Mouse (Mus musculus) limb, embryonic 15.5 days (tissue): ENCODE data around the gene Spata13. TPM values are rescaled to one million over a fixed set of nuclear protein-coding genes. Genes with fewer than 3 reads are reported as not detected.
A peak's percentile ranks its signal among the peaks of the same experiment; 100 is the strongest.

Experiments
- ATAC-seq: fragments of 200-750 bp; cut with Nextera tagmentation; 2 replicates; pipeline ENCODE4 v1.8.0; 2017; ENCODE audit warnings: low read depth, moderate TSS enrichment; ENCODE audit not compliant: insufficient number of reproducible peaks, low FRiP score, low TSS enrichment
- H3K27ac ChIP-seq: fragments of 300-500 bp; sonication (generic); 2 replicates; pipeline ENCODE4 v1.5.1; 2015; ENCODE audit warnings: moderate library complexity, mild to moderate bottlenecking, inconsistent platforms
- H3K27me3 ChIP-seq: fragments of 300-500 bp; sonication (generic); 2 replicates; pipeline ENCODE4 v1.6.1; 2015; ENCODE audit warnings: inconsistent platforms
- H3K36me3 ChIP-seq: fragments of 300-500 bp; sonication (generic); 2 replicates; pipeline ENCODE4 v1.6.1; 2015; ENCODE audit warnings: inconsistent platforms
- H3K4me1 ChIP-seq: fragments of 300-500 bp; sonication (generic); 2 replicates; pipeline ENCODE4 v1.6.1; 2015; ENCODE audit warnings: inconsistent platforms
- H3K4me2 ChIP-seq: fragments of 300-500 bp; sonication (generic); 2 replicates; pipeline ENCODE4 v1.6.1; 2015; ENCODE audit warnings: mild to moderate bottlenecking, inconsistent platforms
- H3K4me3 ChIP-seq: fragments of 300-500 bp; sonication (generic); 2 replicates; pipeline ENCODE4 v1.5.1; 2015; ENCODE audit warnings: mild to moderate bottlenecking, inconsistent platforms
- H3K9ac ChIP-seq: fragments of 300-500 bp; sonication (generic); 2 replicates; pipeline ENCODE4 v1.6.1; 2015; ENCODE audit warnings: inconsistent platforms
- H3K9me3 ChIP-seq: fragments of 300-500 bp; sonication (generic); 2 replicates; pipeline ENCODE4 v1.6.1; 2016; ENCODE audit warnings: inconsistent platforms
- WGBS: fragments of 180-500 bp; shearing (Covaris S2); methylation state at CpG from one replicate; pipeline ENCODE4 v1.1.7; 2015; 5-methylcytosine and 5-hydroxymethylcytosine counted together
- polyA plus RNA-seq: library from polyadenylated mRNA; unstranded; fragments of >200 nt; fragmentation: Nextera tagmentation; extraction: Ambion mirVana; gene quantifications from 2 replicates; pipeline ENCODE4 v1.2.1, GENCODE M21; 2015

Spata13 gene
- polyA plus RNA-seq, 1 experiment from 2014 or later, result 10.0 TPM

- no peak overlapping the region for H3K4me2 ChIP-seq
- WGBS, result 78% methylated on average over 11 of the region's 11 CpGs
These were observed 52.9 kb downstream of the Spata13 start for GRCm38 (mm10) chr14:60686733-60687132.

GRCm38 (mm10) chr14:60687241-60687640 is 53.4 kb downstream of the Spata13 start:
- no peak for ATAC-seq
- H3K4me2 ChIP-seq, result no peak overlapping the region
- H3K4me1 ChIP-seq, result no peaks in the 10 kb centered on the region
- H3K9ac ChIP-seq, result no peak overlapping the region
- H3K27me3 ChIP-seq, result peaks cover 7% of the 10 kb centered on the region; the same call in 1 of the 2 replicates
- H3K4me3 ChIP-seq, result no peak overlapping the region
- no peak overlapping the region for H3K27ac ChIP-seq
- no peaks in the 10 kb centered on the region for H3K9me3 ChIP-seq
- H3K36me3 ChIP-seq, result no peaks in the 10 kb centered on the region
- 32% methylated on average over 7 of the region's 7 CpGs for WGBS

More at GRCm38 (mm10) chr14:60686733-60687132, 52.9 kb downstream of the Spata13 start:
- Histone ChIP-seq H3K9me3 (no peaks in the 10 kb centered on the region), H3K4me3 (no peak overlapping the region), H3K4me1 (no peaks in the 10 kb centered on the region), H3K36me3 (no peaks in the 10 kb centered on the region), H3K27me3 (peaks cover 6% of the 10 kb centered on the region; the same call in 1 of the 2 replicates), H3K27ac (no peak overlapping the region), H3K9ac (no peak overlapping the region)
- no peak for ATAC-seq

- no peak overlapping the region for H3K4me3 ChIP-seq
- peaks cover 7% of the 10 kb centered on the region; the same call in 1 of the 2 replicates for H3K27me3 ChIP-seq
- peaks cover 9% of the 10 kb centered on the region; the same call in 1 of the 2 replicates for H3K4me1 ChIP-seq
- H3K9ac ChIP-seq, result no peak overlapping the region
- no peaks in the 10 kb centered on the region for H3K9me3 ChIP-seq
- WGBS, result 44% methylated on average over 7 of the region's 7 CpGs
- no peak overlapping the region for H3K27ac ChIP-seq
- ATAC-seq, result no peak
- H3K4me2 ChIP-seq, result no peak overlapping the region
- H3K36me3 ChIP-seq, result no peaks in the 10 kb centered on the region
These were observed 54.9 kb downstream of the Spata13 start for GRCm38 (mm10) chr14:60688509-60689205.

DNA sequence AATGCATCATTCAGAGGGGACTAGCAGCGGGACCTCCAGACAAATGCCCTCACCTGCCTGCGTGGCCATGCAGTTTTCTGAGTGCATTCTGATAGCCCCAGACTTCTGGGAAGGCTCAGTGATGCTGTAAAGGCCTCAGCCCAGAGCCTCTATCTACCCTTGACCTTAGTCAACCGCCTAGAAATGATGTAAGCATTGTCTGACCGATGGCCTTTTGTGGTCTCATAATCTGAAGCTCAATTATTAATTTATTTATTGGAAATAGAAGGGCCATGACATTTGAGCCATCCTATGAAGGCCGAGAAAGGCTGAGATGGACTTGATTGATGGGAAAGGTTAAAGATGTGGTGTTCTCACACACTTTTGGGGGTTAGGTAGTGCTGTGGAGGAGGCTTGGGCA is 56.0 kb downstream of the Spata13 start:
- ATAC-seq, result no peak
- H3K27ac ChIP-seq, result no peak overlapping the region
- H3K27me3 ChIP-seq, result peaks cover 7% of the 10 kb centered on the region; the same call in 1 of the 2 replicates
- 86% methylated on average over 5 of the region's 5 CpGs for WGBS
- H3K9ac ChIP-seq, result no peak overlapping the region
- no peak overlapping the region for H3K4me3 ChIP-seq
- no peak overlapping the region for H3K4me2 ChIP-seq
- peaks cover 10% of the 10 kb centered on the region; the same call in 1 of the 2 replicates for H3K4me1 ChIP-seq
- no peaks in the 10 kb centered on the region for H3K9me3 ChIP-seq
- no peaks in the 10 kb centered on the region for H3K36me3 ChIP-seq

DNA sequence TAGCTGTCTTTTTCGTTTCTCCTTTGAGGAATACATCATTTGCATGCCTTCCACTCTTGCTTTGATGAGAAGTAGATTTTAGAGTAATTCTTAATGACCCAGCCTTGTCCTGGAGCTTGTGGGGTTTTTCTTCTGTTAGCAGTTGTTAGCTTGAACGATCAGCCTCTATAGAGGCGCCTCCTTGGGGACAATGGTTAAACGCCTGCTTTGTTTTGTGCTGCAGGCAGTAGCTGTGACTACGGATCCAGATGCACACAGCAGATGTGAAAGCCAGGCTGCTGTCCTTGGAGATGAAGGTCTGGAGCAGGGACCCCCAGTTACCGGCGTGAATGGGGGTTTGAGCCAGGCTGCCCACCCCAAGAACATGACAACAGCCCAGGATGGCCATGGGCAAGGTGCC is 56.8 kb downstream of the Spata13 start:
- Histone ChIP-seq H3K9ac (no peak overlapping the region), H3K27me3 (peaks cover 7% of the 10 kb centered on the region; the same call in 1 of the 2 replicates), H3K27ac (no peak overlapping the region), H3K4me1 (peaks cover 10% of the 10 kb centered on the region; the same call in 1 of the 2 replicates), H3K4me3 (no peak overlapping the region), H3K9me3 (no peaks in the 10 kb centered on the region), H3K4me2 (no peak overlapping the region), H3K36me3 (no peaks in the 10 kb centered on the region)
- no peak for ATAC-seq
- 82% methylated on average over 7 of the region's 7 CpGs for WGBS

GRCm38 (mm10) chr14:60693122-60693536 is 59.3 kb downstream of the Spata13 start:
- no peak overlapping the region for H3K27ac ChIP-seq

DNA sequence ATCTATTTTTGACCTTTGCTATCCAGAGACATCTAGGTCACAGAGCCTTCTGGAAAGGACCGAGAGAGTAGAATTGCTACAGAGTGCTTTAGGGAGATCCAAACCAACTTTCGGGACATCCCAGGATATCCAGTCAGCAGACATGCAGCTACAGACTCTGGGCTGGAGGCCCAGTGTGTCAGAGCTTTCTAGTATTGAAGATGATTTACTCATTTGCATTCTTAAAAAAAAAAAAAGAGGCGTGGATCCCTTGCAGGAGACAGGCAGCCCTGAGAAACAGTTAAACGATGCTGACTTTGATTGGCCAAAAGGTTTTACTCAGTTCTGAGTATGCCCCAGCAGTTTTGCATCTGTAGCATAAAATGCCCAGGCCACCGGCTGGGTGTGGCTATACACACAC is 59.9 kb downstream of the Spata13 start:
- H3K9me3 ChIP-seq, result no peaks in the 10 kb centered on the region
- 67% methylated on average over 5 of the region's 5 CpGs for WGBS
- H3K4me1 ChIP-seq, result peaks cover 10% of the 10 kb centered on the region; the same call in 1 of the 2 replicates
- 0 out of 2 replicates have a peak, but pooled peaks cover 3% of the 10 kb centered on the region for H3K27me3 ChIP-seq
- H3K4me3 ChIP-seq, result no peak overlapping the region
- no peaks in the 10 kb centered on the region for H3K36me3 ChIP-seq
- H3K9ac ChIP-seq, result no peak overlapping the region
- no peak for ATAC-seq
- no peak overlapping the region for H3K4me2 ChIP-seq
- H3K27ac ChIP-seq, result no peak overlapping the region

More at GRCm38 (mm10) chr14:60693122-60693536, 59.3 kb downstream of the Spata13 start:
- Histone ChIP-seq H3K9me3 (no peaks in the 10 kb centered on the region), H3K9ac (no peak overlapping the region), H3K4me1 (peaks cover 10% of the 10 kb centered on the region; the same call in 1 of the 2 replicates), H3K4me2 (no peak overlapping the region), H3K27me3 (0 out of 2 replicates have a peak, but pooled peaks cover 3% of the 10 kb centered on the region), H3K36me3 (no peaks in the 10 kb centered on the region), H3K4me3 (no peak overlapping the region)
- WGBS, result 28% methylated on average over 11 of the region's 11 CpGs
- no peak for ATAC-seq

- no peak overlapping the region for H3K9ac ChIP-seq
- H3K4me2 ChIP-seq, result no peak overlapping the region
- H3K9me3 ChIP-seq, result no peaks in the 10 kb centered on the region
- 61% methylated on average over 14 of the region's 14 CpGs for WGBS
- no peak overlapping the region for H3K27ac ChIP-seq
- H3K27me3 ChIP-seq, result 0 out of 2 replicates have a peak, but pooled peaks cover 3% of the 10 kb centered on the region
- peaks cover 10% of the 10 kb centered on the region; the same call in 1 of the 2 replicates for H3K4me1 ChIP-seq
- no peaks in the 10 kb centered on the region for H3K36me3 ChIP-seq
- no peak for ATAC-seq
- no peak overlapping the region for H3K4me3 ChIP-seq
These were observed 60.6 kb downstream of the Spata13 start for GRCm38 (mm10) chr14:60694215-60694997.

GRCm38 (mm10) chr14:60697351-60697750 is 63.5 kb downstream of the Spata13 start:
- no peak for ATAC-seq
- Histone ChIP-seq H3K9ac (no peak overlapping the region), H3K27me3 (no peaks in the 10 kb centered on the region), H3K4me2 (no peak overlapping the region), H3K9me3 (no peaks in the 10 kb centered on the region), H3K27ac (no peak overlapping the region), H3K36me3 (no peaks in the 10 kb centered on the region), H3K4me1 (peaks cover 10% of the 10 kb centered on the region; the same call in 1 of the 2 replicates), H3K4me3 (no peak overlapping the region)
- WGBS, result 87% methylated on average over 8 of the region's 8 CpGs

GRCm38 (mm10) chr14:60698980-60699379 is 65.2 kb downstream of the Spata13 start:
- Histone ChIP-seq H3K9me3 (no peaks in the 10 kb centered on the region), H3K27me3 (no peaks in the 10 kb centered on the region), H3K36me3 (no peaks in the 10 kb centered on the region), H3K9ac (no peak overlapping the region), H3K4me1 (peaks cover 8% of the 10 kb centered on the region), H3K4me2 (no peak overlapping the region), H3K27ac (no peak overlapping the region), H3K4me3 (no peak overlapping the region)
- no peak for ATAC-seq
- WGBS, result 78% methylated on average over 10 of the region's 10 CpGs

DNA sequence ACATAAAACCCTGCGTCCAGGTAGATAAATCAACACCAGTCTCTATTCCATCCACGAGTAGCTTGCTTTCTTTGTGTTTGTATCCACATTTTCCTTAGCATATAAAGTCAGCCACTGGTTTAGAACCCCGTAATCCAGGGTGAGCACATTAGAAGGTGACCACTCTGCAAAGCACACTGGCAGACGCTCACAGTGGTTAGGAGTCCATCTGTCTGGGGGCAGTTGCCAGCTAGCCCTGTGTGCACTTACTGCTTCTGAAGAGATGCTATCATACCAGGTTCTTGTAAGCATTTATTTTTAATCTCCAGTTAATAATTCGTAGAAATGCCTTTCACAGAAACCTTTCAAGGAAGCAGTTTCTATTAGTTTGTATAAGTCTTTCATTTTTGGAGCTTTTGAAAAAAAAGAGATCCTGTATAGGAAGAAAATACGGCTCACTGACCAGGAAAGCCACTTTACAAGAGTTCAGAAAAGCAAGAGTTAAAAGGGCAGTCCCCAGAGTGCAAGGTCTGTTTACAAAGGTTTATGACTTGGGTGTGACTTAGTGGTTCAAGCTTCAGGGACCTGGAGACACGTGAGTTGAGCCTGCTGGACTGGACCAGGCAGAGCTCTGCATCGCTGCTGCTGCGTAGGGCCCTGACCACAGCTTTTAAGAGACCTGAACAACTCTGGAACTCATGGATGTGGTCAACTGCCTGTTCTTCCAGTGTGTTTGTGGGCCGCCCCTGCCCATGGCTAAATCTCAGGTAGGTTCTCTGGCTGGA is 68.8 kb downstream of the Spata13 start:
- no peak overlapping the region for H3K4me3 ChIP-seq
- 0 out of 2 replicates have a peak overlapping the region, but pooled peaks have one; percentile 22 for H3K27ac ChIP-seq
- H3K9ac ChIP-seq, result no peak overlapping the region
- no peaks in the 10 kb centered on the region for H3K36me3 ChIP-seq
- no peak for ATAC-seq
- H3K4me2 ChIP-seq, result no peak overlapping the region
- peaks cover 34% of the 10 kb centered on the region for H3K4me1 ChIP-seq
- H3K27me3 ChIP-seq, result no peaks in the 10 kb centered on the region
- no peaks in the 10 kb centered on the region for H3K9me3 ChIP-seq
- WGBS, result 53% methylated on average over 10 of the region's 10 CpGs
